Mouse (Mus musculus): ENCODE measurements at regions not wholly inside any gene's neighbourhood (a gene's known extent, or its start where the extent isn't known, plus 50 kb on each side); places are given as distances from the start of the nearest gene placed in this dataset.

DNA sequence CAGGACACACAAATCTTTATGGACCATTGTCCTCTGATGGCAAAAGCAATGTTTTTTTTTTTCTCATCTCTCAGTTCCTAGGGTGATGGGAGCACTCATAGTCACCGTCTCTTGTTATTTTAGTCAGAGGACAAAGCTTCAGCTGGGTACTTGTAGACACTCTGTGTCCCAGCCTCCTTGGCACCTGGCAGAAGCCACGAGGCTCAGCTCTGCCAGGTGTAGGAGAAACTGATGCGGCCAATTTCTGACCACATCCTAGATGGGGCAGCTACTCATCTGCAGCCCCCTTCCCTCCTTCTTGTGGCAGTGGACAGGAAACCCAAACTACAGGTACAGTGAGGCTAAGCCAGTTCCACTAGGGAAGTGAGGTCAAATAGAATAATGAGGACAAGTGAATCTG, 70.1 kb downstream of the Mtx3 start:
- TF ChIP-seq CTCF (IDR thresholded peaks at IDR 0.05; ENCODE audit: low read depth), result no peak
- TF ChIP-seq EP300 (IDR thresholded peaks at IDR 0.05; ENCODE audit: low read depth), result no peak
